Mouse (Mus musculus) liver, embryonic 16.5 days (tissue): ENCODE results near the gene Zfp362. TPM values are rescaled to one million over a fixed set of nuclear protein-coding genes. Genes with fewer than 3 reads are reported as not detected.

Source experiments
- ATAC-seq: fragments of 200-750 bp; cut with Nextera tagmentation; 2 replicates; pipeline ENCODE4 v1.8.0; 2017; ENCODE audit warnings: low read depth, mild to moderate bottlenecking, moderate number of reproducible peaks, moderate library complexity
- H3K27ac ChIP-seq: fragments of 300-500 bp; sonication (generic); 2 replicates; pipeline ENCODE4 v1.5.1; 2014; ENCODE audit warnings: mild to moderate bottlenecking, low read length
- H3K27me3 ChIP-seq: fragments of 300-500 bp; sonication (generic); 2 replicates; pipeline ENCODE4 v1.6.1; 2014; ENCODE audit warnings: low read depth, low read length, mixed read lengths; ENCODE audit not compliant: control insufficient read depth, insufficient read depth
- H3K36me3 ChIP-seq: fragments of 300-500 bp; sonication (generic); 2 replicates; pipeline ENCODE4 v1.6.1; 2014; ENCODE audit warnings: mild to moderate bottlenecking; ENCODE audit not compliant: control insufficient read depth, insufficient read depth
- H3K4me1 ChIP-seq: fragments of 300-500 bp; sonication (generic); 2 replicates; pipeline ENCODE4 v1.6.1; 2014; ENCODE audit warnings: low read depth, low read length, mixed read lengths; ENCODE audit not compliant: control insufficient read depth
- H3K4me2 ChIP-seq: fragments of 300-500 bp; sonication (generic); 2 replicates; pipeline ENCODE4 v1.6.1; 2014; ENCODE audit warnings: low read depth, low read length, mixed read lengths
- H3K4me3 ChIP-seq: fragments of 300-500 bp; sonication (generic); 2 replicates; pipeline ENCODE4 v1.5.1; 2014; ENCODE audit warnings: low read depth, mild to moderate bottlenecking, low read length
- H3K9ac ChIP-seq: fragments of 300-500 bp; sonication (generic); 2 replicates; pipeline ENCODE4 v1.6.1; 2014; ENCODE audit warnings: low read depth, low read length
- H3K9me3 ChIP-seq: fragments of 300-500 bp; sonication (generic); replicated peaks from 2 replicates; pipeline ENCODE4 v1.6.1; 2016; ENCODE audit warnings: low read length; ENCODE audit not compliant: control insufficient read depth
- WGBS: fragments of 180-500 bp; shearing (Covaris S2); extraction: QIAGEN DNeasy Blood & Tissue Kit; methylation state at CpG from one replicate; pipeline ENCODE4 v1.1.7; 2014; ENCODE audit not compliant: insufficient replicate concordance; 5-methylcytosine and 5-hydroxymethylcytosine counted together
- polyA plus RNA-seq: library from polyadenylated mRNA; unstranded; fragments of >200 nt; fragmentation: Nextera tagmentation; extraction: Ambion mirVana; gene quantifications from 2 replicates; pipeline ENCODE4 v1.2.1, GENCODE M21; 2015

Zfp362 gene
- 4.8 and 5.2 TPM in 2 replicates for polyA plus RNA-seq

DNA sequence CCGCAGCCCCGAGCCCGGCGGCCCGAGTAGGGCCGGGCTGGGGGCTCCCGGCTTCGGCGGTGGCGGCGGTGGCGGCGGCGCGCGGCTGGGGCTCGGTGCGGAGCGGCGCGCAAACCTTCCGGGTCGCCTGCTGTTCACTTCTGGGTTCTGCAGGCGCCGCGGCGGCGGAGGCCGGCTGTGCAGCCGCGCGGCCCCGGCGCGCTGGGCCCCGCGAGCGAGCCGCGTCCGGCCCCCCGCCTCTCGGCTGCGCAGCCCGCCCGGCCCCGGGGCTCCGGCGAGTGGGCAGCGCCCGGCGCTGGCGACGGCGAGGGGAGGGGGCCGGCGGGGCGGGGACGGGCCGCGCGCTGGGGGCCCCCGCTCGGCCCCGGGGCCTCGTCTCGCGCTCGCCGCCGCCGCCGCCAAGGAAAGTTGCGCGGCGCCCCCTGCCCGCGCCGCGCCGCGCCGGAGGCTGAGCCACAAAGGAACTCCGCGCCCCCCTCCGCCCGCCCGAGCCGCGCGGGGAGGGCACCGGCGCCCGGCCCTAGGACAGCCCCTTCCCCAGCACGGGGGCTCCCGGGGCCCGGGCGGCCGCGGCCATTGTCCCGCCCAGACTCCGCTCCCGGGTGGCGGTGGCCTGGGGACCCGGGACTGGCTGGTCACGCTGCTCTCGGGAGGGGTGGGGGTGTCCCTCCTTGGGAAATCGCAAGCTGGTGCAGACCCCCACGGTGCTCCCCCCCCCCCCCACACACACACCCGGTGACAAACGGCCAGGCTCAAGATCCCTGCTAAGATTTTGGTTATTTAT, at the start of gene Zfp362:
Zfp362 (minus strand) TSS at position 3 of the 784 bp plus-strand sequence.
- Histone ChIP-seq H3K36me3 (no peaks in the 10 kb centered on the region), H3K9ac (peak within 1 kb of the TSS; percentile 91), H3K4me2 (peak within 1 kb of the TSS; percentile 98), H3K4me1 (peaks cover 45% of the 10 kb centered on the region), H3K9me3 (no peaks in the 10 kb centered on the region), H3K27me3 (no peaks in the 10 kb centered on the region), H3K27ac (peak within 1 kb of the TSS; percentile 91), H3K4me3 (peak within 1 kb of the TSS; percentile 83)
- whole genome bisulfite sequencing = under 1% methylated on average over 62 of the region's 111 CpGs
- ATAC-seq = peak; percentile 45

DNA sequence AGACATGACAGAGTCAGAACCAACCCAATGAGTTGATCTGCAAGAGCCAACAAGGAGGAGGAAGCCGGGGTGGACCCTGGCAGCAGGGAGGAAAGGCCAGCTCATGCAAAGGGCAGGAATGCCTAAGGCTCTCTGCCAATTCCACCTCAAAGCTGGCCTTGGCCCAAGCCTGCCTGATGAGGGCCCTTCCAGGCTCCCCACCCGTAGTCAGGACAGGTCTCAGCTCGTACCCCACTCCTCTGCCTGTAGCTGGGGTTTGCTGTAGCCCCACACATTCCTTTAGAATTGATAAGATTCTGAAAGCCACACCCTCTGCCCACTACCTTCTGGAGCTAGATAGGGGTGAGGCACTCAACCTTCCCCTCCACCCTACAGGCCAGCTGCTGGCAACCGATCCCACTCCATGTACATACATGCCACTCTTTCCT, 49.8 kb upstream of the Zfp362 start:
- H3K4me2 ChIP-seq = peak overlapping the region; percentile 59
- peaks cover 3% of the 10 kb centered on the region; the same call in 1 of the 2 replicates for H3K9me3 ChIP-seq
- H3K9ac ChIP-seq = peak overlapping the region; percentile 52
- H3K4me1 ChIP-seq = peaks cover 32% of the 10 kb centered on the region
- 11% methylated on average over 4 of the region's 4 CpGs for WGBS
- peak overlapping the region; percentile 91 for H3K27ac ChIP-seq
- peak; percentile 92 for ATAC-seq
- no peaks in the 10 kb centered on the region for H3K36me3 ChIP-seq
- H3K27me3 ChIP-seq = no peaks in the 10 kb centered on the region
- 0 out of 2 replicates have a peak overlapping the region, but pooled peaks have one; percentile 15 for H3K4me3 ChIP-seq

DNA sequence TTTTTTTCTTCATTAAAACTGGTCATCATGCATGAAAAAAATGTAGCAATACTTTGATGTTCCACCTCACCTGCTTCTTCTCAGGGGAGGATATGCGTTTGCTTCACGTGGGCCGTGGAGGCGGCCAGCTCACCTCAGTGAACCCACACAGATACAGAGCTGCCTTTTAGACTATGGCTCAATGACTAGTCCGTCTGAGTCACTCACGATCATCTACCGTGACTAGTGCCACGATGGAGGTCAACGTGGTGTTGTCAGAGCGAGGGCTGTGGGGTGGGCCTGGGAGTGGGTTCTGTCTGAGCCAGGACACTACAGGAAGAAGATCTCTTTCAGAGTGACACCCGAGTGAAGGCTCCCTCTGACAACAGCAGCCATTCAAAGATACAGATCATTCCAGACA, 47.3 kb upstream of the Zfp362 start:
- Histone ChIP-seq H3K9me3 (no peaks in the 10 kb centered on the region), H3K27ac (no peak overlapping the region), H3K27me3 (no peaks in the 10 kb centered on the region), H3K4me3 (no peak overlapping the region), H3K36me3 (no peaks in the 10 kb centered on the region), H3K4me1 (peaks cover 32% of the 10 kb centered on the region), H3K4me2 (no peak overlapping the region), H3K9ac (no peak overlapping the region)
- 81% methylated on average over 11 of the region's 11 CpGs for WGBS
- ATAC-seq = no peak

DNA sequence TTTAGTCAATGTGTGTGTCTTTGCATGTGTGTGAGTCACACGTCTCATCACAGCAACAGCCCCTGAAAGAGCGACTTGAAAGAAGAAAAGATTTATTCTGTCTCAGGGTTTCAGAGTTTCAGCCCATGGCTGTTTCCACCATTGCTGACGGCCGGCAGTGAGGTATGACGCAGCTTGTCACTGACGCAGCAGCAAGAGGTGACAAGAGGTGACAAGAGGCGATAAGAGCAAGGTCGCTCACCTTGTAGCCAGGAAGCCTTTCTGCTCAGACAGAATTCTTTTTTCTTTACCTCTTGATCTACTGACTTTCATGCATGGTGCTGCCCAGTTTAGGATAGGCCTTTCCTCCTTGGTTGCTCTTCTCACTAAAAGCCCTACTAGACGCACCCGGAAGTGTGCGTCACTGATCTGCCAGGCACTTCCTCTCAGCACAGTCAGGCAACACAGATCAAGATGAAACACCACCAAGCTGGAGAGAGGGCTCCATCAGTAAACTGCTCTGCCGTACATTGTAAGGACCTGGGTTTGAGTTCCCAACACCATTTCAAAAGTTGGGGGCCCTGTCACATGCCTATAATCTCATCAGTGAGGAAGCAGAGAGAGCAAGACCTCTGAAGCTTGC, 46.5 kb upstream of the Zfp362 start:
- no peaks in the 10 kb centered on the region for H3K36me3 ChIP-seq
- 64% methylated on average over 12 of the region's 12 CpGs for WGBS
- no peak overlapping the region for H3K4me3 ChIP-seq
- no peak overlapping the region for H3K4me2 ChIP-seq
- H3K27ac ChIP-seq = no peak overlapping the region
- no peaks in the 10 kb centered on the region for H3K9me3 ChIP-seq
- H3K27me3 ChIP-seq = no peaks in the 10 kb centered on the region
- no peak for ATAC-seq
- H3K9ac ChIP-seq = no peak overlapping the region
- H3K4me1 ChIP-seq = peaks cover 26% of the 10 kb centered on the region

DNA sequence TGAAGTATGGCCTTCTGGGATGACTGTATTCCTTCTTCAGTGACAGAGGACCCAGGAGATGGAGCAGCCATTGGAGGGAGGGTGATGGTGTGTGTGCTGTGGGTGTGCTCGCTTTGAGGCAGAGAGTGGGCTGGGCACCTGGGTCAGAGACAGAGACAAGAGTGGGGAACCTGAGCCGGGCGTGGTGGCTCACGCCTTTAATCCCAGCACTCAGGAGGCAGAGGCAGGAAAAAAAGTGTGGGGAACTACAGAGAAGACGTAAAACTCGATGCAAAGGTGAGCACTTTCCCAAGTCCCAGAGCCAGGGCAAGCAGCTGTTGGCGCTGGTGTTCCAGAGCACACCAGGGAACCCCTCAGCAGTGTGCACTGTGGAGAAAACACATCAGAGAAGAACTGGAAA, 43.8 kb upstream of the Zfp362 start:
- no peaks in the 10 kb centered on the region for H3K27me3 ChIP-seq
- no peak overlapping the region for H3K9ac ChIP-seq
- H3K4me1 ChIP-seq = peaks cover 3% of the 10 kb centered on the region
- H3K36me3 ChIP-seq = no peaks in the 10 kb centered on the region
- no peak for ATAC-seq
- H3K9me3 ChIP-seq = no peaks in the 10 kb centered on the region
- H3K4me3 ChIP-seq = no peak overlapping the region
- no peak overlapping the region for H3K4me2 ChIP-seq
- 75% methylated on average over 7 of the region's 7 CpGs for WGBS
- H3K27ac ChIP-seq = no peak overlapping the region; the same call in 1 of the 2 replicates

DNA sequence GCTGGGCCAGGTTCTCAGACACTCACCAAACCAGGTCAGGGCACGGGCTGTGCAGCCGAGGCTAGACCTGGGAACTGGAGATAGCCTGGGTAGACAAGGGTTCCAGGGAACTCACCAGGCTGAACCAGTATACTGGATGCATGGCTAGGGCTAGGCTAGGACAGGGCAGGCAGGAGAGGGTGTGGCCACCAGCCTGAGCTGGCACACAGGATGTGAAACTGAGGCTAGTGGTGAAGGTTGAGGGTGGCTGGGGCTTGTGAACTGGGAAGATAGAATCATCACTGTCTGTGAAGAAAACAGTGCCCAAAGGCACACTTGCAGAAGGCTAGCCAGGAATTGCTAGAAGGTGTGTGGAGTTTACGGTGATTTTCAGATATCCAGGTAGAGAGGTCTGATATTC, 43.1 kb upstream of the Zfp362 start:
- H3K27me3 ChIP-seq = no peaks in the 10 kb centered on the region
- no peaks in the 10 kb centered on the region for H3K9me3 ChIP-seq
- H3K27ac ChIP-seq = no peak overlapping the region
- WGBS = 61% methylated on average over 3 of the region's 3 CpGs
- no peaks in the 10 kb centered on the region for H3K36me3 ChIP-seq
- ATAC-seq = no peak
- H3K4me2 ChIP-seq = no peak overlapping the region
- no peak overlapping the region for H3K9ac ChIP-seq
- H3K4me1 ChIP-seq = peaks cover 5% of the 10 kb centered on the region
- no peak overlapping the region for H3K4me3 ChIP-seq

DNA sequence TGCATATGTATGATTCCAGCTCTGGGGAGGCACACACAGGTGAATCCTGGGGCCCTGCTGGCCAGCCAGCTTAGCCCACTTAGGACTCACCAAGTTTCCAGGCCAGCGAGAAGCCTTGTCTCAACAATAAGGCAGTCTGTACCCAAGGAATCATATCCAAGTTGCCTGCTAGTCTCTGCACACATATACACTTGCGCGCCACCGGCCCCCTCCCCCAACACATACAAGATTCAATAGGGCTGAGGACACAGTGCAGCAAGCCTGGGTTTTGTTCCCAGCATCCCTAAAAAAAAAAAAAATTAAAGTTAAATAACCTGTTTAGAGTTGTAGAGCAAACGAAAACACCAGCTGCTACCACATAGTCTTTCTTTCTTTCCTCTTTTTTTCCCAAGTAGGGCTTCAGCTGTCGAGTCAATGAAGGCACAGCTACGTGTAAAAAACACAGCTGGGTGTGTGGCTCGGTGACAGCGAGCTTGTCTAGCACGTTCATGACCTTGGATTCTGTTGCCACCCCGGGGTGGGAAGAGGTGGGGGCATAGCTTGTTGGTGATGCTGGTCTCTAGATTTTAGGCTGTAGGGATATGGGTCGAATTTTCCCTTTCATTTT, 39.6 kb upstream of the Zfp362 start:
- no peak for ATAC-seq
- 67% methylated on average over 12 of the region's 12 CpGs for WGBS

DNA sequence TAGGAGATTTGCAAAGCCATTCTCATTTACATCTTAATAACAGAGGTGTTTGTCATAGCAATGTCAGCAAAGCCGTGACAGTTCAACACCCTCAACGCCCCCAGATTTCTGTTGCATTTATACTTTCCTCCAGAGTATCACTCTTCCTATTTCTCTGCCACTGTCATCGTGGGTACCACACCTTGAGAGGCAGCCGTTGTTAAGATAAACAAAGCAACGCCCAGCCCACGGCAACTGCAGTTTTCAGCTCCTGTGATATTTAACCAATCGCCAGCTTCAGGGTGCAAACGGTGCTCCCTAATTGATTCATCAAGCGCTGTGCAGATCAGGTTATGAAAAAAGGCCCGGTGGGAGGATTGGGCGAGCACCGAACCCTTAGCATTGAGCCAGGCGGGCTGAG, 38.7 kb upstream of the Zfp362 start:
- no peak overlapping the region for H3K4me2 ChIP-seq
- no peak overlapping the region for H3K9ac ChIP-seq
- no peak overlapping the region for H3K27ac ChIP-seq
- peaks cover 5% of the 10 kb centered on the region for H3K4me1 ChIP-seq
- no peaks in the 10 kb centered on the region for H3K27me3 ChIP-seq
- no peaks in the 10 kb centered on the region for H3K36me3 ChIP-seq
- no peak overlapping the region for H3K4me3 ChIP-seq
- no peak for ATAC-seq
- 35% methylated on average over 13 of the region's 13 CpGs for WGBS
- H3K9me3 ChIP-seq = no peaks in the 10 kb centered on the region

More for the DNA sequence above, 39.6 kb upstream of the Zfp362 start:
- no peaks in the 10 kb centered on the region for H3K36me3 ChIP-seq
- no peak overlapping the region for H3K9ac ChIP-seq
- H3K4me2 ChIP-seq = no peak overlapping the region
- no peak overlapping the region for H3K4me3 ChIP-seq
- H3K27ac ChIP-seq = no peak overlapping the region
- no peaks in the 10 kb centered on the region for H3K27me3 ChIP-seq
- no peaks in the 10 kb centered on the region for H3K9me3 ChIP-seq
- H3K4me1 ChIP-seq = peaks cover 5% of the 10 kb centered on the region

DNA sequence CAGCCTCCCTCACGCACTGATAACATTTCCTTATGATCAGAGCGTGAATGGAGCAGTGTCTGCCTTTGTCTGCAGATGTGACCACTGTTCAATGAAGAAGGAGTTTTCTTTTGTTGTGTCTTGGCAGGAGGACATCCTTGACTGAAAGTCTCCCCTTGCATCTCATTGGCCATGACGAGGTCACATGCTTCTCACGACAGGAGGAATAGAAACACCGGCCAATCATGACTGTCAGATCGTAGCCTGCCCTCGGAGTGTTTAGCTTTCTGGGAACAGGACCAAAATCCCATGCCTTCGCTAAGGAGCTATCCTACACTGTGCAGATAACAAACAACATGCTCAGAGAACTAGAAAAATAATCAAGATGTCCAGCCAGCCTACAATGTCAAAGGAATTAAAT, 35.4 kb upstream of the Zfp362 start:
- H3K4me2 ChIP-seq = no peak overlapping the region
- H3K27ac ChIP-seq = no peak overlapping the region
- H3K36me3 ChIP-seq = no peaks in the 10 kb centered on the region
- no peak overlapping the region for H3K4me3 ChIP-seq
- ATAC-seq = no peak
- H3K9ac ChIP-seq = no peak overlapping the region
- WGBS = 62% methylated on average over 8 of the region's 8 CpGs
- H3K27me3 ChIP-seq = no peaks in the 10 kb centered on the region
- no peaks in the 10 kb centered on the region for H3K9me3 ChIP-seq
- H3K4me1 ChIP-seq = peaks cover 5% of the 10 kb centered on the region
